Mouse (Mus musculus) retina, postnatal 1 day (tissue): ENCODE data around the gene Tmem132c.

Experiments
- DNase-seq: peaks from one replicate; pipeline ENCODE4 v3.0.0-alpha.2; 2012

Tmem132c gene

GRCm38 (mm10) chr5:127502838-127503237 lies 261.2 kb downstream of the Tmem132c start:
- DNase-seq, result no peak

DNA sequence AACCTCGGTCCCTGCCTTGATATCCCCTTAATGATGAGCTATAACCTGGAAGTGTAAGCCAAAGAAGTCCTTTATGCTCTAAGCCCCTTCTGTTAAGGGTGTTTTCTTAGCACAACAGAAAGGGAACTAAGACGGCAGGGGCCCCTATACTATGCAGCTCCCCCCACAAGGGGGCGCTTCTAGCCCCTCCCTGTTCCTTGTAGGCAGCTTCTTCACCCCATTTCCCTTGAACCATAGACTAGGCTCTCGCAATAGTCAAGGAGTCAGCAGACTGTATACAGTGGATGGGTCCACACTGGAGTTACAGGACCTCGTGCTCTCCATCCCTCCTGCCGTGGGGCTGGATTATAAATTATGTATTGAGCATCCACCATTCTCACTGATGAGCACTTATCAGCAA lies 264.1 kb downstream of the Tmem132c start:
- DNase-seq, result no peak

DNA sequence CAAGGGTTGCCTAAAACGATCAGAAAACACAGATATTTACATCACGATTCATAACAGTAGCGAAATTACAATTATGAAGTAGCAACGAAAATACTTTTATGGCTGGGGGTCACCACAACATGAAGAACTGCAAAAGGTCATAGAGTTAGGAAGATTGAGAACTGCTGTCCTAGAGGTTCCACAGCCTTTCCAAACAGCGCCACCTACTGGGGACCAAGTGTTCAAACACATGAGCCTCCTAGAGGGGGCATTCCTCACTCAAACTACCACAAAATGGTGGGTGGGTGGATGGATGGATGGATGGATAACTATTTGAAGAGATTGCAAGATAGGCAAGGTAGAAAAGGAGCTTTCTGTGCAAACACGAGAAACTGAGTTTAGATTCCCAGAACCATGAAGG lies 270.0 kb downstream of the Tmem132c start:
- DNase-seq, result no peak

DNA sequence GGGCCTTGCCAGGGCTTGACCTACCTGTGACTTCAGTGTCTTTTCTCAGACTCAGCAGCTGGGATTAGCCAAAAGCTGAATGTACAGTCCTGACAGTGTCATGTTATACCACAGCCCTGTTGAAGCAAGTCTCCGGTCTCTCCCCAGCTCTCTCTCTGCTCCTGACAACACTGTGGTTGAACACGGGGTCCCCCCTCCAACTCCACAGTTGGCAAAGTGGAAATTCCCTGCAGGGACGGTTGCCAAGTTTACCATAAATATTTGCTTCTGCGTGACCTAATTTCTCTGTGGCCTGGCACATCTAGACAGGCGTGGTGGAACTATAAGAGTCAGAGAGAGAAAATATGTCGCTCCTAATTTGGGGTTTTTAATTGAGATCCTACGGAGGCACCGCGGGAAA lies 274.4 kb downstream of the Tmem132c start:
- DNase-seq, result peak; percentile 65

GRCm38 (mm10) chr5:127522744-127523476 lies 281.3 kb downstream of the Tmem132c start:
- peak; percentile 46 for DNase-seq

- DNase-seq, result no peak
Observed at GRCm38 (mm10) chr5:127527344-127527974, 285.9 kb downstream of the Tmem132c start.

DNA sequence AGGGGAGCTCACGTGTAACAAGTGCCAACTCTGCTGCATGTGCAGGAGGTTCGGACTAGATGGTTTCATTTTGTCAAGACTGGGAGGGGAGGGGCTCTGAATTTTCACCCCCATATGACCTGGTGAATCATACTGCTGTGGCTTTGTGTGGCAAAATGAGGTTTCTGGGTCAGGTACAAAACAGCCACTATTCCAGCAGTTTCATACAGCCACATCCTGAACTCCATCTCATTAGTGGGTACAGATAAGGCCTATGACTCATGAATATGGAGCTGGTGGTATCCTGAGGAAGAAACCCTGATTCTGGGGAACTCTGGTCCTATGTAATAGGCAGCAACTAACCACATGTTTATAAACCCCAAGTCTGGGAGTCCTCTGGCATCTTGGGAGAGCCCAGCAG lies 295.9 kb downstream of the Tmem132c start:
- peak; percentile 30 for DNase-seq

DNA sequence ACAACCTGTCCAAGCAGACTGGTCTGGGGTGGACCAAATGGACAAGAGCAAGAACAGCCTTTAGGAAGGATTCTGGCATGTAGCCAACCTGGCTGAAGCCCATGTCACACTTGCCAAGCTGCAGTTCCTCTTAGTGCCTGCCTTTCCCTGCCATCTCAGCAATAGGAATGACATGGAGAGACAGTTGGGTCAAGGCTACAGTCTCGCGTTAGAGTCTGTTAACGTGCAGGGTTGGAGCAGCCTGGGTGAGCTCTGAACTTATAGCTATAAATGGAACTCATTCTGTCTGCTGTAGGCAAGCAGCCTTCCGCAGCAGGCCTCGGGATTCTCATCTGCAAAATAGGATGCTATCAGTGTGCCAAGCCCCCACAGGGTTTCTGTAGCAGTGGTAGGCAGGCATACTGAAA lies 305.0 kb downstream of the Tmem132c start:
- DNase-seq, result no peak

DNA sequence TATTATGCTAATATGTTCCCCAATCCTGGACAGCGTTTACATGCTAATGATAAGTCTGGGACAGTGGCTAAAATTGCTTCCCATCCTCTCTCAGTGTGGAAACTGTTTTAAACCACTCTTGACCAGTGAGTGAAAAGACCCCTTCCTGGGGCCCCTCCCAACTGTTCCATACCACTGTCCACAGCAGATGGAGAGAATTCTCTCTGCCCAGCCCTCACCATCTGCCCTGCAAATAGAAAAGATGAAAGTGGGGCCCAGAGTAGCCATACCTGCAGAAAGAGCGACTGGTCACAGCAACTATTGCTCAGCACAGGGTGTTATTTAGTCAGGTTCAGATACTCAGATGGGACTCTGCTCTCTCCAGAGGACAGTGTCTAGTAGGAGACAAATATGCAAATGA lies 306.5 kb downstream of the Tmem132c start:
- no peak for DNase-seq

GRCm38 (mm10) chr5:127561086-127561485 lies 319.5 kb downstream of the Tmem132c start:
- DNase-seq, result no peak

DNA sequence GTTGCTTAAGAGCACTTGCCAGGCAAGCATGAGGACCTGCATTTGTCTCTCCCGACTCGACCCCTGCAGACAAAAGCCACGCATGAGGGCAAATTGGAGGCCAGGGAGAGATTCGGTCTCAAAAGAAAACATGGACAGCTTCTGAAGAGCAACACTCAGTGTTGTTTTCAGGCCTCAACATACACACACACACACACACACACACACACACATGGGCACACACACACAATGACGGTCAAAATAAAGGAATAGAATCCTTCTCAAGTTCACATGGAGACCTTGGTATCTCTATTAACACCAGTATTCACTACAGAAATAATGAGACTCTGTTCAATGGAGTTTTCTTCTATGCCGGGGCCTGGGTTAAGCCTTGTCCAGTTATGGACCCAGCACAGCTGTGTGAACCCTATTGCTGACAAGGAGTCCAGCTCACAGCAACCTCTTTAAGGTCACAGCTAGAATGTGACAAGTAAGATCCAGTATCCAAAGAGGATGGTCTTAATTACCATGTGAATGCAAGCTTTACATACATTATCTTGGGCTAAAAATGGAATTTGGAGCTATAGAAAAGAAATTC lies 325.6 kb downstream of the Tmem132c start:
- no peak for DNase-seq

- no peak for DNase-seq
Observed at GRCm38 (mm10) chr5:127577419-127577818, 335.8 kb downstream of the Tmem132c start.

DNA sequence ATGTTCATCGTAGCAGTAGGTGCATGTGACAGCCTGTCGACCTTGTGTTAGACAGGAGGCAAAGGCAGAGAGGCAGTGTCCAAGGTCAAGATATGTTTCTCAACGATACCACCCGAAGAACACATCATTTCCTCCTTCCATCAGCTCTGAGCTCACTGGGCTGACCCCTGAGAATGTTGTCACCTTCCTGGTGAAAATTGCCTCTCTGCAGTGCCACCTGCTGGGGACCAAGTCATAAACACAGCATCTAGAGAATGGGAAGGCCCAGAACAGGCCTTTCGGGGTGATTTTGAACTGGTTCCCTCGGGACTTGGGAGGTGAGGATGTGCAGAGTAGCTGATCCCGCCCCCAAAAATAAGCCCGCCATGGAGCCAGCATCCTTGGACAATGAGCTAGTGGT lies 342.1 kb downstream of the Tmem132c start:
- peak; percentile 8 for DNase-seq

DNA sequence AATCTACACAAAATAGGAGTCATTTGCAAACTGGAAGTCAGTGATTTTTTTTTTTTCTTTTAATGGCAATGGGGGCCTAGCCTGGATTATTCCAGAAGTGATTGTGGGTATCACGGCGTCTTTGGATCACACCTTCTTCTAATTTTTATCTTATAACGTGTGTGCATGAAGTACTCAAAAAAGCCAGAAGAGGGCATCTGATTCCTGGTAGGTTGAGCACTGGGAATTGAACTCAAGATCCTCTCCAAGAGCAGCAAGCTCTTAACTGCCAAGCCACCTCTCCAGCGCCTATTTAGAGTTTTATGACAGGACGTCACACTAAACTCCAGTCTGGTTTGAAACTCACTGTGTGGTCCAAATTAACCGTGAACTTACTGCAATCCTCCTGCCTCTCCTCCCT lies 346.2 kb downstream of the Tmem132c start:
- DNase-seq, result peak; percentile 18

GRCm38 (mm10) chr5:127592406-127592805 lies 350.8 kb downstream of the Tmem132c start:
- DNase-seq, result no peak

DNA sequence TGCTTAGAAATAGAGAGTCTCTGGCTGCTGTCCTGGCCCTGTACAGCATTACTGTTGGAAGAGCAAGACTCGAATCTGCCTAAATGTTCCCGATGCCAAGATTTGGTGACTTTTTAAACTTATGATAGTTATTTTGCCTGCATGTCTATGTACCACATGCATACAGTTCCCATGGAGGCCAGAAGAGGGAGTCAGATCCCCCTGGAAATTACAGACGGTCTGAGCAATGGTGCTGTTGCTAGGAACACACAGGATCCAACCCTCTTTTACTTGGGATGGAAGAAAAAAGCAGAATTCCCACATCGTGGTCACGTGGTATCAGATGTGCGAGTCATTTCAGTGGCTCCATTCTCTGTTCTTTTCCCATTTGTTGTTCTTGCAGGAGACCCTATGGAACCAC lies 351.2 kb downstream of the Tmem132c start:
- DNase-seq, result peak; percentile 48

- no peak for DNase-seq
Observed at GRCm38 (mm10) chr5:127595676-127596075, 354.1 kb downstream of the Tmem132c start.

- DNase-seq, result no peak
Observed at GRCm38 (mm10) chr5:127596862-127597261, 355.3 kb downstream of the Tmem132c start.

DNA sequence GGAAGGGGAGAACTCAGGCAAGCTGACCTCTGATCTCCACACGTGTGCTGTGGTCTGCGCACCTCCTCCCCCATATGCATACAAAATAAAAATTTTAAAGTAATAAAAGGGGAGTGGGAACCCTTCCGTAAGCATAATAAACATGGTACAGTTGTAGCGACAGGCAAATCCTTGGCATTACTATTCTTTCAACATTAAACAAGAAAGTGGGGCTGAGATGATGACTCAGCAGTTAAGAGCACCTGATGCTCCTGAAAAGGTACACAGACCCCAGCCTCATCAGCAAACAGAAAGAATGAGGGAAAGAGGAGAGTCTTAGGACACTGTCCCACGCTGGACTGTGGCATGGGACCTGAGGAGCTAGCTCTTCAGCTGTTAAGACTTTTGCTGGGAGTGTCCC lies 361.4 kb downstream of the Tmem132c start:
- no peak for DNase-seq

DNA sequence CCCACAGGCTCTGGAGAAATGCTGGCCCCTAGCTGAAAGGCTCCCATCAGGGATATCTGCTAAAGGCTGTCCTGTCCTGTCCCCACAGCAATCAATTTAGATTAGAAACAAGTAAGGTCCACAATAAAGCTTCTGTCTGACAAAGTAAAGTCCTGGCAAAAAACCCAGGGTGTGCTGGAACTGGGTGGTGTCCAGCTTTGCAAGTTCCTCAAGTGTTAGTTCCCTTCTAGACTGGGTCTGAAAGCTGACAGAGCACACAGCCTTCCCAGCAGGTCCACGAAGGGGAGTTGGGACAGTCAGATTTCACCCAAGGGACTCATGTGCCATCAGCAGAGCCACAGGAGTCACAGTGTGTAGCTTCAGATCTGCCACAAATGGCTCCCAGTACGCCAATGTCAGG lies 365.9 kb downstream of the Tmem132c start:
- DNase-seq, result no peak

DNA sequence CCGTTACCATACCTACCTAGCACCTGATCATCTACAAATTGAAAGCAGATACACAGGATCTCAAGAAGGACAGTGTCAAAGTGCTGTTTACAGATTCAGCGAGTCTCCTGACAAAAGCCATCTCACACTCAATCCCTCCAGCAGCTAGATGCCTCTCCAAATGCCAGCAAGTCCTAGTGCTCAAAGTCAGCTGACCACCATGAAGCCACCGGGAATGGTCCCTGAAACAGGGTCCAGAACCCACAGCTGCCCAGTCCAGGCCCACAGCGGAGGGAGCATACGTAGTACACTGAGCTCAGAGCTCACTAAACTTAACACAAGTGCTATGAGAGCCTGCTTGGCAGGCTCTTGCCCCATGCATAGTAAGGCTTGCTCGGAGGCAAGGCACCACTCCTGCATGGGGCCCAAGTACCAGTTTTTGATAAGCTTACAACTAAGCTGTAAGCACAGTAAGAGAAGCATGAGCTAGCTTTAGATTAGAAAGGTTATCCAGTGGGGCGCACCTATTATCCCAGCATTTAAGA lies 367.6 kb downstream of the Tmem132c start:
- no peak for DNase-seq

- peak; percentile 84 for DNase-seq
Observed at GRCm38 (mm10) chr5:127610787-127611509, 369.3 kb downstream of the Tmem132c start.

DNA sequence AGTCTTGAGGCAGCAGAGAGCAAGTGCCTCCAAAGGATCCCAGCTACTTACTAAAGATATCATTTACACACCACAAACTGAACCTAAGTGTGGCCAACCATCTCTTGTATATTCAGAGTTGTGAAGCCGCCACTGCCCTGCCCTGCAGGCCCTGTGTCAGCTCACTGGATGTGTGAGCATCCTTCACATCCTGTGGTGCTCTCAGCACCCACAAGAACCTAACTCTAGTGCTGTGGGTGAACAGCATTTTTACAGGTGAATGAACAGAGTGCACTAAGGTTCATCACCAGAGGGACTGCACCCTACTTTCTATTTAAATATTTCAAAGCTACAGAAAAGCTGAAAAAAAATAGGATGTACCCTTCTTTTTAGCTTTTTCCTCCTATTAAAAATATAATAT lies 370.3 kb downstream of the Tmem132c start:
- DNase-seq, result no peak
